Mouse (Mus musculus) ES-Bruce4 (cell line): ENCODE measurements around the gene Rpl36. TPM values are rescaled to one million over a fixed set of nuclear protein-coding genes. Genes with fewer than 3 reads are reported as not detected.
A peak's percentile ranks its signal among the peaks of the same experiment; 100 is the strongest.

ENCODE experiments used
- H3K27ac ChIP-seq: 2 replicates; pipeline ENCODE4 v1.5.1; 2012; ENCODE audit warnings: low read length, inconsistent platforms; ENCODE audit not compliant: insufficient read depth
- H3K27me3 ChIP-seq: 2 replicates; pipeline ENCODE4 v1.6.1; 2012; ENCODE audit warnings: mild to moderate bottlenecking, low read length, inconsistent platforms; ENCODE audit not compliant: control insufficient read depth, poor library complexity, insufficient read depth, severe bottlenecking
- H3K36me3 ChIP-seq: 2 replicates; pipeline ENCODE4 v1.6.1; 2012; ENCODE audit warnings: inconsistent platforms, mild to moderate bottlenecking, low read length, moderate library complexity; ENCODE audit not compliant: control insufficient read depth, poor library complexity, insufficient read depth, severe bottlenecking
- H3K4me1 ChIP-seq: one replicate; pipeline ENCODE4 v1.8.1; 2011; ENCODE audit warnings: low read length; ENCODE audit not compliant: control insufficient read depth, insufficient read depth
- H3K4me3 ChIP-seq: 2 replicates; pipeline ENCODE4 v1.5.1; 2011; ENCODE audit warnings: low read depth, mild to moderate bottlenecking, low read length
- H3K9ac ChIP-seq: 2 replicates; pipeline ENCODE4 v1.6.1; 2012; ENCODE audit warnings: low read depth, mild to moderate bottlenecking, inconsistent platforms; ENCODE audit not compliant: poor library complexity, severe bottlenecking
- H3K9me3 ChIP-seq: replicated peaks from 2 replicates; pipeline ENCODE4 v1.6.1; 2012; ENCODE audit warnings: mild to moderate bottlenecking, low read length, inconsistent platforms; ENCODE audit not compliant: control insufficient read depth, poor library complexity, insufficient read depth, severe bottlenecking
- CTCF ChIP-seq: IDR thresholded peaks from one replicate; pipeline ENCODE4 v1.8.1; 2011; ENCODE audit warnings: low read depth, low read length
- EP300 ChIP-seq: IDR thresholded peaks from 2 replicates; pipeline ENCODE4 v1.6.1; 2011; ENCODE audit warnings: low read depth, low read length; ENCODE audit not compliant: insufficient read depth
- POLR2A ChIP-seq: IDR thresholded peaks from one replicate; pipeline ENCODE4 v1.8.1; 2011; ENCODE audit warnings: low read length; ENCODE audit not compliant: insufficient read depth
- polyA plus RNA-seq: library from polyadenylated mRNA; stranded (reverse); fragments of >200 nt; gene quantifications from 2 replicates; pipeline ENCODE4 v1.2.4, GENCODE M21; 2011; ENCODE audit warnings: low read depth; ENCODE audit not compliant: missing spikeins, insufficient read depth, insufficient read length

Gene Rpl36
- polyA plus RNA-seq, 1 experiment, result 704 TPM

DNA sequence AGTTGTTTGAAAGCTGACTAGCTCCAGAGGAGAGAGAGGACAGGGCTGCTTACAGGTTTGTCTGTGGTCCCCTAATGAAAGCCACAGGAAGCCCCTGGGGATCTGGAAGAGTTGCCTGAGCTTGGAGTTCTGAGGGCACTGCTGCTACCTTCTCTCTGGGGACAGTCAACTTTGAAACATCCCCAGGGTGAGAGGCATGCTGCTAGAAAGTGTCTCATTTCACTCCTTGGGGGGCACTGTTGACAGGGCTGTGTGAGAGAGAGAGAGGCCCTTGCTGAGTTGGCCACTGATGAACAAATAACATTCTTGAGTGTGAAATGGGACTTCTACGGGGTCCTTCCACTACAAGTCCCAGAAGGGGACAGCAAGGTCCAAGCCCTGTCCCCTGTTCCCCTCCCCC lies 25.4 kb upstream of the Rpl36 start:
- H3K9me3 ChIP-seq, result no peaks in the 10 kb centered on the region
- no peaks in the 10 kb centered on the region for H3K4me1 ChIP-seq
- H3K27me3 ChIP-seq, result no peaks in the 10 kb centered on the region
- no peak overlapping the region for H3K4me3 ChIP-seq
- TF ChIP-seq POLR2A, result no peak
- TF ChIP-seq CTCF, result no peak
- TF ChIP-seq EP300, result no peak
- no peak overlapping the region for H3K27ac ChIP-seq
- peaks cover 39% of the 10 kb centered on the region for H3K36me3 ChIP-seq
- no peak overlapping the region for H3K9ac ChIP-seq

DNA sequence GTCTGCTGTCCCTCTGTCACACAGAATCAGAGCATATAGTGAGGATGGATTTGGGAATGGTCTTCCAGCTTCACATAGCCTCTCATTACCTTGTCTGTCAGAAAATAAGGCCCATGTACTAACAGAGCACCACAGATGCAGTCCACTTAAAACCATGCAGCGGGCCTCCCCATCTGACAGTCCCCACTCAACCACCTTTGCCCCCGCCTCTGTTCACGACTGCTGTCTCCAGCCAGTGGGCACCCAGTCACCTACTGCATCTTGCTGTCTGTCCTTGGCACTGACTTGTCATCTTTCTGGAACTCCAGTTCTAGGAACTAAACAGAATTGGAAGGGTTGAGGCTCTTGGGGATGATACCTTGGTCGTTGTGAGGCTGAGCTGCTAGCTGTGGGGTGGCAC lies 24.3 kb upstream of the Rpl36 start:
- Histone ChIP-seq H3K36me3 (peaks cover 42% of the 10 kb centered on the region), H3K4me1 (no peaks in the 10 kb centered on the region), H3K9me3 (no peaks in the 10 kb centered on the region), H3K4me3 (no peak overlapping the region), H3K27ac (no peak overlapping the region), H3K9ac (no peak overlapping the region), H3K27me3 (no peaks in the 10 kb centered on the region)
- TF ChIP-seq EP300 (no peak), POLR2A (no peak), CTCF (no peak)

DNA sequence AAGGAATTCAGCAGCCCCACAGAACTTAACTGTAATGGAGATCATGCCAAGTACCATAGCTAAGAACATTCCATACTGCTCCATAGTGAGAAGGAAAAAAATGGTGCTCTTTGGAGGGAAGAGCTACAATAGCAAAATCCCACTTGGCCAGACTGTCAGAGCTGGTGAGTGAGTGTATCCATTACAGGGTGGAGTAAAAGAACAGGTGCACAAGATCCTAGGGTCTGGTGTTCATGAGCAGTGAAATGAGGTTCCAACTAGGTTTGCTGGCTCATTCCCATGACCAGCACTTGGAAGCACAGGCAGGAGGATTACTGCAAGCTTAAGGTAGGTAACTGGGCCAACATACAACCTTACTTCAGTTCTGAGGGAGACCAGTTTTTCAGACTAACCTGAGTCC lies 20.7 kb upstream of the Rpl36 start:
- Histone ChIP-seq H3K36me3 (peaks cover 60% of the 10 kb centered on the region), H3K27ac (no peak overlapping the region), H3K4me3 (no peak overlapping the region), H3K9me3 (no peaks in the 10 kb centered on the region), H3K9ac (no peak overlapping the region), H3K4me1 (no peaks in the 10 kb centered on the region), H3K27me3 (no peaks in the 10 kb centered on the region)
- TF ChIP-seq POLR2A, result no peak
- TF ChIP-seq EP300, result no peak
- no peak for TF ChIP-seq CTCF

DNA sequence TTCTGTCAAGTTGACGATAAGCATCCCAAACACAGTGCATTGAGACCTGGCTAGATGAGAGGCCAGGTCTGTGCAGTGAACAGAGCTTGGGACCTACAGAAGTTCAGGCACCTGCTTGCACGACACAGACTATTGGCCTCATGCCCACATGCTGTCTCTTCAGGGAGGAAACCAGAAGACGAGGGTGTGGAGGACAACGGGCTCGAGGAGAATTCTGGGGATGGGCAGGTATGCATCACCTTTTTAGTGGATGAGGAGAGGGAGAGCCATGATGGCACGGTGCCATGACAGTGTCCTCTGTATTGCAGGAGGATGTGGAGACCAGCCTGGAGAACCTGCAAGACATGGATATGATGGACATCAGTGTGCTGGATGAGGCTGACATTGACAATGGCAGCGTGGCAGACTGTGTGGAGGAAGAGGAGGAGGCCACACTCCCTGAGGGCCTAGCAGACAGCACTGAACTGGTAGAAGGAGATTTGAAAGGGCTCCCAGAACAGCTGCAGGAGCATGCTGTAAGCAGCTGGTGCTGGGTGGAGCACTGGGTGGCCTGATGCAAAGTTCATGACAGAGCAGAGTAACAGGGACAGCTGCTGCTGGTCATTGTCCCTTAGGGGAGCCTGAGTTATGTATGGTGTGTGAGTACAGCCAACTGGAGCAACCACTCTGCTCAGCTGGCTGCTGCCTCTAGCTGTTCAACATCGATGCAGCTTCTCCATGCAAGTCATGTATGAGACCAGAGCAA lies 19.5 kb upstream of the Rpl36 start:
- no peaks in the 10 kb centered on the region for H3K27me3 ChIP-seq
- H3K4me3 ChIP-seq, result no peak overlapping the region
- no peak overlapping the region for H3K27ac ChIP-seq
- no peak for TF ChIP-seq POLR2A
- TF ChIP-seq CTCF, result no peak
- TF ChIP-seq EP300, result no peak
- no peaks in the 10 kb centered on the region for H3K9me3 ChIP-seq
- peaks cover 56% of the 10 kb centered on the region for H3K36me3 ChIP-seq
- H3K4me1 ChIP-seq, result no peaks in the 10 kb centered on the region
- H3K9ac ChIP-seq, result no peak overlapping the region

DNA sequence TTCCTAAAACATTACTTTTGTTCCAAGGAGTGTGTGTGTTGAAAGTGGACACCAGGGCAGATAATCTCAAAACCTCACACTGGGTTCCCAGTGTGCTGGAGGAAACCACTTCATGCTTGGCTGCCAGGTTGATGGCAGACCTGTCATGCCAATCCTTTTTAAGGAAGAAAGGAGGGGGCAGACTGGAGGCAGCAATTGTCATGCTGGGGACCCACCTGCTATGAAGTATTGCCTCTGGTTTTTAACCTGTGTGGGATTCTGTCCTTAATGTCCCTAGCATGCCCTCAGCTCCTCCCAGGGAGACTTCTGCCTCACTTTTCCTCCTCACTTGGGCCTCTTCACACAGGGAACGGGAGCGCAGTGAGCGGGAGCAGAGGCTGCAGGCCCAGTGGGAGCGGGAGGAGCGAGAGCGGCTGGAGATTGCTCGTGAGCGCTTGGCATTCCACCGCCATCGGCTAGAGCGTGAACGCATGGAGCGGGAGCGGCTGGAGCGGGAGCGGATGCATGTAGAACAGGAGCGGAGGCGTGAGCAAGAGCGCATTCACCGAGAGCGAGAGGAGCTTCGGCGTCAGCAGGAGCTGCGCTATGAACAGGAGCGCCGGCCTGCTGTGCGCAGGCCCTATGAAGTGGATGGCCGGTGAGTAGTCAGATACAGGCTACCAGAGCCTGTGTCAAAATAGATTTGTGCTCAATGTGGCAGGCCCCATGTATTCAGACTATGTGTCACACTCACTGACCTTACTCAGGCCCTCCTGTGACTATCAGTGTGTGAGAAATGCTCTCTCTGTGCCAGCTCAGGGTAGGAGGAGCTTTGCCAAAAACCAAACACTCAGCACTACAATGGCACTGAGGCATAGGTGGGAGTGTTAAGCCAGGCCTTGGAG lies 9.8 kb upstream of the Rpl36 start:
- no peaks in the 10 kb centered on the region for H3K27me3 ChIP-seq
- peaks cover 65% of the 10 kb centered on the region for H3K36me3 ChIP-seq
- H3K4me1 ChIP-seq, result no peaks in the 10 kb centered on the region
- TF ChIP-seq CTCF (no peak), POLR2A (no peak), EP300 (no peak)
- H3K27ac ChIP-seq, result no peak overlapping the region
- no peaks in the 10 kb centered on the region for H3K9me3 ChIP-seq
- 0 out of 2 replicates have a peak overlapping the region, but pooled peaks have one; percentile 4 for H3K4me3 ChIP-seq
- no peak overlapping the region for H3K9ac ChIP-seq

DNA sequence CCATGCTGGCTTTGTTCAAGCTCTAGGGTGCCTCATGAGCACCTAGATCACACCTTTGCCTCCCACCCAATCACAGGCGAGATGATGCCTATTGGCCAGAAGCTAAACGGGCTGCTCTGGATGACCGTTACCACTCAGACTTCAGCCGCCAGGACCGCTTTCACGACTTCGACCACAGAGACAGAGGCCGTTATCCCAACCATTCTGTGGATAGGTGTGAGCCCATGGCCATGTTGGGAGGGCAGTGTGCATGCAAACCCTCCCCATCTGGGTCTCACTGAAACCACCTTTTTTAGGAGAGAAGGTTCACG lies 9.2 kb upstream of the Rpl36 start:
- no peak for TF ChIP-seq CTCF
- TF ChIP-seq EP300, result no peak
- TF ChIP-seq POLR2A, result no peak
- no peak overlapping the region for H3K9ac ChIP-seq
- H3K27me3 ChIP-seq, result no peaks in the 10 kb centered on the region
- H3K9me3 ChIP-seq, result no peaks in the 10 kb centered on the region
- H3K36me3 ChIP-seq, result peaks cover 65% of the 10 kb centered on the region
- no peaks in the 10 kb centered on the region for H3K4me1 ChIP-seq
- H3K4me3 ChIP-seq, result no peak overlapping the region
- H3K27ac ChIP-seq, result no peak overlapping the region
